Mouse (Mus musculus) lung, postnatal 25 days (tissue): Measurements from ENCODE around the gene Tchp.

Experiments
- DNase-seq: peaks from one replicate; pipeline ENCODE4 v3.0.0; 2022; ENCODE audit warnings: low spot score

Tchp gene

DNA sequence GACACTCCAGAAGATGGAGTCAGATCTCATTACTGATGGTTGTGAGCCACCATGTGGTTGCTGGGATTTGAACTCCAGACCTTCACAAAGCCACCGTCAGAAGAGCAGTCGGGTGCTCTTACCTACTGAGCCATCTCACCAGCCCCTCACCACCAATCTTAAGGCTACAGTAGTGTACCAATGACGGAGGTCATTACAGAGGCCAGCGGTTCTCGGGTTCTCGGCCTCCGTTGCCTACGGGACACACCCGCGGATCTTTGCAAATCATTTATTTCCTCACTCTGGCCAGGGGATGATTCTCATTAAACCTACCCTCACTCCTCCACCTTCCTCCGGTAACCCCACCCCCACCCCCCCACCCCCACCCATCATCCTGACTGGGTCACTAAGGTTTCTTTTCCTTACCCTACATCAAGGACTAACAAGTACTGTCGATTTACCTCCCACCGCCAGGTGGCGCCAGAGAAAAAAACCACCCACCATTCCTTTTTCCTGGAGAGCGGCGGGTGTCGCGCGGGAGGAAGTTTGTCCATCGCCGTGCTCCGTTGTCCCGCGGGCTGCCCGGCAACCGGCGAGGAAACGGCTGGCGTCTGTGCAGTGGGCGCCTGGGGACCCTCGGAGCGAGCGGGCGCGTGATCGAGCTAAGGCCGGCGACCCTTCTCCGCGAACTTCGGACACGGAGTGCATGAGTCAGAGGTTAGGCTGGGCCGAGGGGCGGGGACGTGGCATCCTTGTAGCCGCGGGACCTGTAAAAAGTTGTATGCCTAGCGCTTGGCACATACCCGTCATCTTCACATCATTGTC is at the start of gene Tchp:
TSS of gene Tchp (plus strand) at position 496 of the 804 bp plus-strand sequence.
- DNase-seq = peak; percentile 94

- no peak for DNase-seq
These were observed 49.3 kb upstream of the Tchp start, which contains the start of gene Trpv4 for GRCm38 (mm10) chr5:114658255-114658654. Gene Trpv4, minus strand, starts transcription at chr5:114658421.

DNA sequence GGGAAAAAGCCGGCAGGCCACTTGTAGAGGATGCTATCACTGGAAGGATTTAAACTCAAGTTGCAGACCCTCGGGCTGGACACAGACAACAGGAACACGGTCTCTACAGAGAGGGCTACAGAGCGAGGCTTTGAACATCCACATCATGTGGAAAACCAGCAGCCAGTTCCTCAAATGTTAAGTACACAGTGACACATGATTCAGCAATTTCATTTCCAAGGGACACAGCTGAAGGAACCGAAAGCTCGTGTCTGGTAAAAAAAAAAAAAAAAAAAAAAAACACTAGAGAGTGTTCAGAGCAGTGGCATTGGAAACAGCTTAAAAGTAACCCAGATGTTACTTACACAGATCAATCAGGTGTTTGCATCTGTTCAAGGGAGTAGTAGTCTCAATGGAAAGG is 46.5 kb upstream of the Tchp start:
- no peak for DNase-seq

DNA sequence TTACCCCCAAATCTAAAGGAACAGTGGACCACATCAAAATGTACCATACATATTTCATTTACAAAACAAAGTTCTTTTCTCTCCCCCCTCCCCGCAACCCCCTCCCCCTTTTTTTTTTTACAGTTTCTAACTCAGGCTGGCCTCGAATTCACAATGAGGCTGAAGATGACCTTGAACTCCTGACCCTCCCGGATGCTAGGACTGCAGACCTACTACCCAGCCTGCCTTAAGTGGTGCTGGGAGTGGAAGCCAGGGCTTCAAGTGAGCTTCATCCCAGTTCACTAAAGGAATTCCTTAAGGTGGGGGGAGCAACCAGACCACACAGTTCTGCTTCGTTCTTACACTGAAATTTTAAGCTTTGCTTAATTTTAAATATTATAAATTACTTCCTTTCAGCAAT is 43.4 kb upstream of the Tchp start:
- no peak for DNase-seq

- DNase-seq = peak; percentile 59
These were observed 42.8 kb upstream of the Tchp start for GRCm38 (mm10) chr5:114664750-114665149.

DNA sequence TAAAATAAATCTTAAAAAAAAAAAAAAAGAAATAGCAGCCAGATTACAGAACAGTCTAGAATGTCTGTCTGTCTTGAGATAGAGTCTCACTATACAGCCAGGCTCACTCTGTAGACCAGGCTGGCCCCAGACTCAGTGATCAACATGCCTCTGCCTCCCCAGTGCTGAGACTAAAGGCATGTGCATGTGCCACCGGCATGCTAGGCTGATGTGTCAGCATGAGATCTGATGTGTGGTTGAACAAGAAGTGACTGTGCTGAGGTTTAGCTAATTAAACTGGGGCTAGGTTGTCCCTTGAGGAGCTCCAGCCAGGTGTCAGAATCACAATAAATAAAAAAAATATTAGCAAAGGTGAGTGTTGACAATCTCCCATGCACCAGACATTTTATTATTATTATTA is 40.9 kb upstream of the Tchp start:
- DNase-seq = no peak

- peak; percentile 98 for DNase-seq
These were observed 40.2 kb upstream of the Tchp start for GRCm38 (mm10) chr5:114667228-114667856.

DNA sequence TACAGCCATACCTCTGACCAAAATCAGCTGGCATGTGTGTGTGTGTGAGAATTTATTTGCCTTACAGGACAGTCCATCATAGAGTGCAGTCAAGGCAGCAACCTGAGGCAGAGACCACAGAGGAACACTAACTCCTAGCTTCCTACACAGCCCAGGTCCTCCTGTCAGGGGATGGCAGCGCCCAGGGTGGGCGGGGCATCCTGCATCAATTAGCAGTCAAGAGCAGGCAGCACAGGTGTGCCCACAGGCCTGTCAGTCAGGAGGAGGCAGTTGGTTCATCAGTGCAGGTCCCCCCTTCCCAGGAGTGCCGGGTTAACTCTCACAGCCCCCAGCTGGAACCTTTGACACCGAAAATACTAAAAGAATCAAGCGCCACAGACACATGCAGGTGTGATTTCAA is 38.5 kb upstream of the Tchp start:
- no peak for DNase-seq

DNA sequence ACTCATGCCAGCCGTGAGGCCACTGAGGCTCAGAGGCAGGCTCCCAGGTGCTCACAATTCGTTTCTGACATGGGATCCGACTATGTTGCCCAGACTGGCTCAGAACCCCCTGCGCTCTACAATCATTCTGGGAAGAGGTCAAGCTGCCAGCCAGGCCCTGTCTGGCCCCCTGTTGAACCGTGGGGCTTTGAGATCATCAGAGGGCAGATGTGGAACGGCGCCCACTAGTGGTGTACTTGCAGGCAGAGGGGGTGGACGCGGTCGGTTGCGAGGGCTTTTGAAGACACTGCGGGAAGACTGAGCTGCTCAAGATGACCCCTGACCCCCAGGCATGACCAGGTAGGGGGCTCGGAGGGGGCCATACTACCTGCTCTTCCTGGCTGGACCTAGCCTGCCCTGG is 34.4 kb upstream of the Tchp start:
- no peak for DNase-seq

- DNase-seq = no peak
These were observed 33.0 kb upstream of the Tchp start for GRCm38 (mm10) chr5:114674594-114674993.

DNA sequence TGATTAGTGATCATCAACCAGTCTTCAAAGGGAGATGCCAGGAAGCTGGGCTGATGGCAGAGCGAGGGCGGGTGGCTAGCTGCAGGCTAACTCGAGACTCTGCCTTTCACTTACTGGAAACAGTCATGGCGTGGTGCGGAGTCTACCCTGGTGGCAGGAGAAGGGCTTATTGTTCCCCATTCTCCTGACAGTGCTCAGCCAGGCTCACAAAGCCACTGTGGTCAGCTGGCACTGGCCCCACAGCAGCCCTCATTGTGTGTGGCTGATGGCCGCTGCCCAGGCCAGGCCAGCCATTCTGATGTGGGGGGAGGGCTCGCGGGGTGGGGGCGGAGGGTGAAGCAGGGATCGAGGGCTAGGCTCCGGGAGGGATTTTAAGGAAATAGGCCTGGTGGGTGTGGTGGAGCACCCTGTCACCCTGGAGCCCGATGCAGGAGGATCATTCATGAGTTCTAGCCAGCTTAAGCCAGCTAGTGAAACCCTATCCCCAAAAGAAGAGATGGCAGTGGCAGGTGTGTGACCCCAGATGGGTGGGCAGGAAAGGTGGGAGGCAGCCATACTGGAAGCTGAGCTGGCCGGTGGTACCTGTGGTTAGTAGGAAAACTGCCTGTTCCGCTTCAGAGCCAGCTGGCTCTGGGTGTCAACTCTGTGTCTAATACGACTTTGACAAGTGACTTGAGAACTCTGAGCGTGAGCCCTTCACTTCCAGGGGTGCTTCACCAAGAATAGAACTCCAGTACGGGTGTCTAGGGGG is 27.5 kb upstream of the Tchp start:
- no peak for DNase-seq

DNA sequence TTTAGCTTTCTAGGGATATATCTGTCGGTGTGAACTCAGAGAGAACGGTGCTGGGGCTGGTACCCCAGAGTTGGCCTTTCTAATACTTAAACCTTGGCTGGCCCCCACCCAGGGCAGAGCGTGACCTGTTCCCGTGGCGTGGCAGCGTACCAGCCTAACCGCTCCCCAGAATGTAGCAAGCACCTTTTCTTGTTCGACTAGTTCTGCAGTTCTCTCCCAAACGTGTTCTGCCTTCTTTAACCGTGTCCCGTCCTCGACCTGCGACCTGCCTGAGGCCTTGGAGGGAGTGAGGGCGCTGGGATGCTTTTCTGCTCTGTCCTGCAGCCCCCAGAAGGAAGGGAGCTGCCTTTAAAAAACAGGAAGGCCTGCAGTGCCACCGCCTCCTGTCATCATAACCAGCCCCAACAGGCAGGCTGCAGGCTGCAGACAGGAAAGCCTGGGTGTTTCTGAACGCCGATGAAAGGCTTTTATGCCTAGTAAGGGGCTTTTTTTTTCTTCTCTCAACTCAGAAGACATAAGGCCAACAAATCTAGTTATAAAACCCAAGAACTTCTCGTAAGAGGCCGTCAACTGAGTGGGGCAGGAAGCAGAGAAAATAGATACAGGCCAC is 26.8 kb upstream of the Tchp start:
- DNase-seq = no peak

DNA sequence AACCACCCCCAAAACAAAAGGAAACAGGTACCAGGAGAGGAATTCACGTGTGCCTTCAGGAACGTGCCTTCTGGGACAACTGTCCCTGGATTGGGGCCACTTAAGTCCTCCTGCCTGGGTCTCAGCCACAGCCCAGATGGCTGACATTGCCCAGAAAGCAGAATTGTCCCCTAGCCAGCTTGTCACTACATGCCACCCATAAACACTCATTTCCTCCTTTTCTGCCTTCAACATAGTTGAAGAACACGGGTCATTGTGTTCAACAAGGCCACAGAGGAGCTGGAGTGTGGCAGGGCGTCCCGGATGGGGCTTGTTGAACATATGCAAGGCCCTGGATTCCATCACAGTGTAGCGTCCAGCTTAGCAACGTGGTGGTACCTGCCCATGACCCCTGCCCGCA is 25.8 kb upstream of the Tchp start:
- peak; percentile 82 for DNase-seq

- DNase-seq = no peak
These were observed 21.6 kb upstream of the Tchp start for GRCm38 (mm10) chr5:114685986-114686385.

GRCm38 (mm10) chr5:114686726-114687210 is 20.8 kb upstream of the Tchp start:
- DNase-seq = no peak

GRCm38 (mm10) chr5:114687901-114688300 is 19.7 kb upstream of the Tchp start:
- no peak for DNase-seq

GRCm38 (mm10) chr5:114688703-114689102 is 18.9 kb upstream of the Tchp start:
- DNase-seq = no peak

GRCm38 (mm10) chr5:114689700-114690366 is 17.7 kb upstream of the Tchp start:
- DNase-seq = peak; percentile 48

- DNase-seq = peak; percentile 93
These were observed 16.7 kb upstream of the Tchp start, which contains the start of gene Gltp for GRCm38 (mm10) chr5:114690633-114691567. Gene Gltp, minus strand, starts transcription at chr5:114690984.

GRCm38 (mm10) chr5:114695775-114696174 is 11.8 kb upstream of the Tchp start:
- no peak for DNase-seq
